Mouse (Mus musculus) embryonic facial prominence, embryonic 15.5 days (tissue): ENCODE measurements around the gene Dguok. TPM values are rescaled to one million over a fixed set of nuclear protein-coding genes. Genes with fewer than 3 reads are reported as not detected.

Experiments used
- ATAC-seq: fragments of 200-750 bp; cut with Nextera tagmentation; 2 replicates; pipeline ENCODE4 v1.8.0; 2017; ENCODE audit warnings: low read depth, moderate TSS enrichment; ENCODE audit not compliant: insufficient number of reproducible peaks, low FRiP score, low TSS enrichment
- H3K27ac ChIP-seq: fragments of 300-500 bp; sonication (generic); replicated peaks from 2 replicates; pipeline ENCODE4 v1.5.1; 2015; ENCODE audit warnings: mild to moderate bottlenecking, inconsistent platforms
- H3K27me3 ChIP-seq: fragments of 300-500 bp; sonication (generic); 2 replicates; pipeline ENCODE4 v1.6.1; 2015; ENCODE audit warnings: inconsistent platforms
- H3K36me3 ChIP-seq: fragments of 300-500 bp; sonication (generic); 2 replicates; pipeline ENCODE4 v1.6.1; 2015; ENCODE audit warnings: mild to moderate bottlenecking, inconsistent platforms
- H3K4me1 ChIP-seq: fragments of 300-500 bp; sonication (generic); 2 replicates; pipeline ENCODE4 v1.6.1; 2015; ENCODE audit warnings: inconsistent platforms
- H3K4me2 ChIP-seq: fragments of 300-500 bp; sonication (generic); replicated peaks from 2 replicates; pipeline ENCODE4 v1.6.1; 2015; ENCODE audit warnings: mild to moderate bottlenecking, inconsistent platforms
- H3K4me3 ChIP-seq: fragments of 300-500 bp; sonication (generic); replicated peaks from 2 replicates; pipeline ENCODE4 v1.5.1; 2015; ENCODE audit warnings: mild to moderate bottlenecking, inconsistent platforms
- H3K9ac ChIP-seq: fragments of 300-500 bp; sonication (generic); 2 replicates; pipeline ENCODE4 v1.6.1; 2015; ENCODE audit warnings: inconsistent platforms
- H3K9me3 ChIP-seq: fragments of 300-500 bp; sonication (generic); replicated peaks from 2 replicates; pipeline ENCODE4 v1.6.1; 2016; ENCODE audit warnings: inconsistent platforms
- WGBS: fragments of 180-500 bp; shearing (Covaris S2); methylation state at CpG from one replicate; pipeline ENCODE4 v1.1.7; 2015; 5-methylcytosine and 5-hydroxymethylcytosine counted together
- polyA plus RNA-seq: library from polyadenylated mRNA; unstranded; fragments of >200 nt; fragmentation: Nextera tagmentation; extraction: Ambion mirVana; gene quantifications from 2 replicates; pipeline ENCODE4 v1.2.1, GENCODE M21; 2015

Dguok gene
- polyA plus RNA-seq, 1 experiment from 2014 or later = 90.4 TPM

GRCm38 (mm10) chr6:83518637-83519036 is 11.9 kb upstream of the Dguok start:
- no peak overlapping the region for H3K4me2 ChIP-seq
- no peak overlapping the region for H3K4me3 ChIP-seq
- no peaks in the 10 kb centered on the region for H3K36me3 ChIP-seq
- no peak for ATAC-seq
- H3K27me3 ChIP-seq = no peaks in the 10 kb centered on the region
- H3K27ac ChIP-seq = no peak overlapping the region
- H3K9ac ChIP-seq = no peak overlapping the region
- H3K9me3 ChIP-seq = no peaks in the 10 kb centered on the region
- no peaks in the 10 kb centered on the region for H3K4me1 ChIP-seq
- WGBS = 82% methylated on average over 3 of the region's 3 CpGs

GRCm38 (mm10) chr6:83515172-83515571 is 8.4 kb upstream of the Dguok start:
- no peak overlapping the region for H3K27ac ChIP-seq
- no peaks in the 10 kb centered on the region for H3K27me3 ChIP-seq
- no peaks in the 10 kb centered on the region for H3K9me3 ChIP-seq
- H3K4me3 ChIP-seq = no peak overlapping the region
- no peak for ATAC-seq
- no peaks in the 10 kb centered on the region for H3K36me3 ChIP-seq
- H3K4me1 ChIP-seq = no peaks in the 10 kb centered on the region
- WGBS = 64% methylated on average over 3 of the region's 3 CpGs
- H3K4me2 ChIP-seq = no peak overlapping the region
- no peak overlapping the region for H3K9ac ChIP-seq

GRCm38 (mm10) chr6:83512495-83512894 is 5.7 kb upstream of the Dguok start:
- 0 out of 2 replicates have a peak, but pooled peaks cover under 1% of the 10 kb centered on the region for H3K4me1 ChIP-seq
- no peak for ATAC-seq
- no peak overlapping the region for H3K9ac ChIP-seq
- no peaks in the 10 kb centered on the region for H3K9me3 ChIP-seq
- no peak overlapping the region for H3K27ac ChIP-seq
- no peak overlapping the region for H3K4me2 ChIP-seq
- WGBS = 13% methylated on average over 1 of the region's 1 CpGs
- no peak overlapping the region for H3K4me3 ChIP-seq
- no peaks in the 10 kb centered on the region for H3K27me3 ChIP-seq
- H3K36me3 ChIP-seq = no peaks in the 10 kb centered on the region

- no peak overlapping the region for H3K9ac ChIP-seq
- H3K27me3 ChIP-seq = no peaks in the 10 kb centered on the region
- H3K9me3 ChIP-seq = no peaks in the 10 kb centered on the region
- 58% methylated on average over 2 of the region's 2 CpGs for WGBS
- H3K36me3 ChIP-seq = no peaks in the 10 kb centered on the region
- no peak for ATAC-seq
- H3K4me3 ChIP-seq = no peak overlapping the region
- no peak overlapping the region for H3K27ac ChIP-seq
- H3K4me2 ChIP-seq = no peak overlapping the region
- peaks cover 11% of the 10 kb centered on the region for H3K4me1 ChIP-seq
Observed at GRCm38 (mm10) chr6:83510210-83510609, 3.4 kb upstream of the Dguok start.

- 36% methylated on average over 8 of the region's 8 CpGs for WGBS
- Histone ChIP-seq H3K27me3 (no peaks in the 10 kb centered on the region), H3K4me3 (no peak overlapping the region), H3K4me2 (no peak overlapping the region), H3K4me1 (peaks cover 11% of the 10 kb centered on the region), H3K9me3 (no peaks in the 10 kb centered on the region), H3K9ac (no peak overlapping the region), H3K27ac (no peak overlapping the region), H3K36me3 (no peaks in the 10 kb centered on the region)
- no peak for ATAC-seq
Observed at GRCm38 (mm10) chr6:83509442-83509841, 2.7 kb upstream of the Dguok start.

GRCm38 (mm10) chr6:83507168-83507546 is 388 bp upstream of the Dguok start:
- peak overlapping the region; percentile 73 for H3K4me2 ChIP-seq
- H3K9ac ChIP-seq = peak overlapping the region; percentile 35; the same call in 1 of the 2 replicates
- ATAC-seq = no peak
- H3K4me3 ChIP-seq = peak overlapping the region; percentile 85
- H3K4me1 ChIP-seq = peaks cover 11% of the 10 kb centered on the region
- peak overlapping the region; percentile 98 for H3K27ac ChIP-seq
- no peaks in the 10 kb centered on the region for H3K9me3 ChIP-seq
- WGBS = 22% methylated on average over 6 of the region's 6 CpGs
- no peaks in the 10 kb centered on the region for H3K27me3 ChIP-seq
- H3K36me3 ChIP-seq = no peaks in the 10 kb centered on the region

GRCm38 (mm10) chr6:83505554-83505953 is 1.2 kb downstream of the Dguok start:
- H3K27me3 ChIP-seq = no peaks in the 10 kb centered on the region
- no peaks in the 10 kb centered on the region for H3K36me3 ChIP-seq
- H3K27ac ChIP-seq = no peak overlapping the region
- peak overlapping the region; percentile 73; the same call in 1 of the 2 replicates for H3K4me2 ChIP-seq
- peaks cover 11% of the 10 kb centered on the region for H3K4me1 ChIP-seq
- H3K9ac ChIP-seq = no peak overlapping the region
- WGBS = 91% methylated on average over 4 of the region's 4 CpGs
- peak overlapping the region; percentile 85 for H3K4me3 ChIP-seq
- no peaks in the 10 kb centered on the region for H3K9me3 ChIP-seq
- no peak for ATAC-seq

- Histone ChIP-seq H3K27me3 (no peaks in the 10 kb centered on the region), H3K4me3 (no peak overlapping the region), H3K27ac (no peak overlapping the region), H3K4me2 (no peak overlapping the region), H3K36me3 (peaks cover 3% of the 10 kb centered on the region; the same call in 1 of the 2 replicates), H3K9me3 (no peaks in the 10 kb centered on the region), H3K4me1 (peaks cover 11% of the 10 kb centered on the region), H3K9ac (no peak overlapping the region)
- WGBS = 73% methylated on average over 3 of the region's 3 CpGs
- ATAC-seq = no peak
Observed at GRCm38 (mm10) chr6:83503361-83503760, 3.4 kb downstream of the Dguok start.

GRCm38 (mm10) chr6:83502656-83503055 is 4.1 kb downstream of the Dguok start:
- Histone ChIP-seq H3K27me3 (no peaks in the 10 kb centered on the region), H3K4me1 (peaks cover 12% of the 10 kb centered on the region), H3K36me3 (peaks cover 3% of the 10 kb centered on the region; the same call in 1 of the 2 replicates), H3K9me3 (no peaks in the 10 kb centered on the region), H3K4me3 (no peak overlapping the region), H3K9ac (no peak overlapping the region), H3K4me2 (no peak overlapping the region), H3K27ac (no peak overlapping the region)
- ATAC-seq = no peak
- 84% methylated on average over 3 of the region's 3 CpGs for WGBS

GRCm38 (mm10) chr6:83501524-83502310 is 5.1 kb downstream of the Dguok start:
- H3K36me3 ChIP-seq = peaks cover 3% of the 10 kb centered on the region; the same call in 1 of the 2 replicates
- no peak for ATAC-seq
- H3K27me3 ChIP-seq = no peaks in the 10 kb centered on the region
- H3K4me2 ChIP-seq = no peak overlapping the region
- WGBS = 60% methylated on average over 9 of the region's 9 CpGs
- no peak overlapping the region for H3K9ac ChIP-seq
- no peak overlapping the region for H3K27ac ChIP-seq
- H3K4me1 ChIP-seq = peaks cover 17% of the 10 kb centered on the region
- H3K4me3 ChIP-seq = no peak overlapping the region
- H3K9me3 ChIP-seq = no peaks in the 10 kb centered on the region

GRCm38 (mm10) chr6:83500462-83500861 is 6.3 kb downstream of the Dguok start:
- ATAC-seq = no peak
- Histone ChIP-seq H3K27ac (no peak overlapping the region), H3K9ac (no peak overlapping the region), H3K9me3 (no peaks in the 10 kb centered on the region), H3K4me2 (no peak overlapping the region), H3K36me3 (peaks cover 3% of the 10 kb centered on the region; the same call in 1 of the 2 replicates), H3K27me3 (no peaks in the 10 kb centered on the region), H3K4me3 (no peak overlapping the region), H3K4me1 (peaks cover 23% of the 10 kb centered on the region)
- WGBS = 48% methylated on average over 3 of the region's 3 CpGs

- Histone ChIP-seq H3K27me3 (no peaks in the 10 kb centered on the region), H3K27ac (no peak overlapping the region), H3K4me2 (no peak overlapping the region), H3K9me3 (no peaks in the 10 kb centered on the region), H3K4me3 (no peak overlapping the region), H3K36me3 (peaks cover 6% of the 10 kb centered on the region), H3K9ac (no peak overlapping the region), H3K4me1 (peaks cover 23% of the 10 kb centered on the region)
- WGBS = 96% methylated on average over 10 of the region's 10 CpGs
- no peak for ATAC-seq
Observed at GRCm38 (mm10) chr6:83499078-83499477, 7.7 kb downstream of the Dguok start.
